Mouse (Mus musculus) layer of hippocampus, adult 18-20 months (tissue): ENCODE measurements at regions not wholly inside any gene's neighbourhood (a gene's known extent, or its start where the extent isn't known, plus 50 kb on each side); places are given as distances from the start of the nearest gene placed in this dataset.

Experiments used
- DNase-seq, 2 experiments: peaks; one replicate each; pipeline ENCODE4 v3.0.0; 2022; ENCODE audit warnings: low spot score in 2 of 2

DNA sequence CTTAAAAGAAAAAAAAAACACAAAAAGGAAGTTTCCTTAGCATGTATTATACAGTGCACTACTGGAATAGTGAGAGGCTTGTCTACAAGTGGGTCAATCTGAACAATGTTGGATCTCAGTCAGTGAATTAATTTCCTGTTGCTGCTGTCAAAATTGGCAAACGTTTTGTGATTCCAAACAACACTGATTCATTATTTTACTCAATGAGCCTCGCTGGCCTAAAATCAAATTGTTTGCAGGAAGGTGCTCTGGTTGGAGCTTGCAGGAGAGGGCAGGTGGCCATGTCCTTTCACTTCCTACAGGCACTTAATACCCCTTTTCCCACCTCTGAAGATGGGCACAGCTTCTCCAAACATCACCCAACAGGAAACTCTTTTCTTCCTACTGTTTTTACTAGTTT is 226.3 kb upstream of the Bche start:
- peak in 1 of 2 experiments; percentile 24 for DNase-seq

DNA sequence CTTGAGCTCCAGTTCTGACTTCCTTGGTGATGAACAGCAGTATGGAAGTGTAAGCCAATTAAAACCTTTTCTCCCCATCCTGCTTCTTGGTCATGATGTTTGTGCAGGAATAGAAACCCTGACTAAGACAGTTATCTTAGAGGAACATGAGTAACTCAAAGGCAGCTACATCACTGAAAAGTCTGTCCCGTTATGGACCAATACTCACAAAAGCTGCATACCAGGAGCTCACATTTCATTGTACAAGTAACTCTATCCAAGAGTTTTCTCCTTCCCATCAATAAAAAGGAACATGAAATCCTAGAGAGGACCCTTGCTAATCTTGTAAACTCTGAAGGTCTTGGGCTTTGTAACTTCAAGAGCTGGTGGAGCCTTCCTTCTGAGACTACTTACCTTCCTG is 224.0 kb upstream of the Bche start:
- DNase-seq, result no peak
